Mouse (Mus musculus): ENCODE measurements around the gene Itpr3. TPM values are rescaled to one million over a fixed set of nuclear protein-coding genes. Genes with fewer than 3 reads are reported as not detected.

The Itpr3 gene
- polyA plus RNA-seq, 1 experiment from 2014 or later, result 0.73 TPM

DNA sequence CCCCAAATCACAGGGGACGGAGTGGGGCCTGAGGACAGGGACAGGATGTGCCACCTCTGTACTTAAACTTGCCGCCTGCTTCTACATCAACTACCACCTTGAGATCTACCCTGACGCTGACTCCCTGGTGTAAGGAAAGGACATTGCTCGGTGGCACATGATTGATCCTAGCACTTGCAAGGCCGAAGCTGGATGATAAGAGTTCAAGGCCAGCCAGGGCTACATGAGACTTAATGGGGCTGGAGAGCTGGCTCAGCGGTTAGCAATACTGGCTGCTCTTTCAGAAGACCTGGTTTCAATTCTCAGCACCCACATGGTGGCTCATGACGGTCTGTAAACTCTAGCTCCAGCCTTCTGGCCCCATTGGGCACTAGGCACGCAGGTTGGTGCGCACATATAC lies 35.4 kb upstream of the Itpr3 start:
- Histone ChIP-seq H3K4me3 (replicated peaks; ENCODE audit: low read length) (no peak overlapping the region), H3K9ac (replicated peaks; ENCODE audit: low read depth, low read length) (no peak overlapping the region), H3K4me2 (ENCODE audit: low read length) (no peak overlapping the region), H3K9me3 (ENCODE audit: control insufficient read depth, low read length) (no peaks in the 10 kb centered on the region), H3K27me3 (replicated peaks; ENCODE audit: control insufficient read depth, insufficient read depth, low read length) (no peaks in the 10 kb centered on the region), H3K36me3 (ENCODE audit: control insufficient read depth, insufficient read depth) (peaks cover 10% of the 10 kb centered on the region), H3K4me1 (replicated peaks; ENCODE audit: control insufficient read depth, insufficient read depth, low read length) (peaks cover 12% of the 10 kb centered on the region; the same call in 1 of the 2 replicates), H3K27ac (ENCODE audit: low read length) (no peak overlapping the region)
- WGBS, result 95% methylated on average over 9 of the region's 9 CpGs
- ATAC-seq, result no peak

DNA sequence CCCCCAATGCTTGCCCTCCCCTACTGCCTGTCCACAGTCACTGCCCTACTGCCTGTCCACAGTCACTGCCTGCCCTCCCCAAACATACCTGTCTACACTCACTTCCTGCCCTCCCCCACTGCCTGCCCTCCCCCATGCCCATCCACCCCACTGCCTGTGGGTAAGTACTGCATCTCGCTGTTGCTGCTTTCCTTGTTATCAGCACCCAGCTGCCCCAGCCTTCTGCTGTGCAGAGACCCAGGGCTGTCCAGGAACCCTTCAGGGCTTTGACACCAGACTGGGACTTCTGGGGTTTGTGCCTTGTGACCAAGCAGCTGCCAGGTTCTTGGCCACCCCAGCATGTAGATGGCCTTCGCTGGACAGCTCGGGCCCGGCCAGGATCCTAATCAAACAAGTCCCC lies 33.8 kb upstream of the Itpr3 start:
- no peaks in the 10 kb centered on the region for H3K9me3 ChIP-seq (ENCODE audit: control insufficient read depth, low read length)
- no peak overlapping the region for H3K27ac ChIP-seq (ENCODE audit: low read length)
- no peaks in the 10 kb centered on the region for H3K27me3 ChIP-seq (replicated peaks; ENCODE audit: control insufficient read depth, insufficient read depth, low read length)
- no peak for ATAC-seq
- H3K36me3 ChIP-seq (ENCODE audit: control insufficient read depth, insufficient read depth), result peaks cover 10% of the 10 kb centered on the region
- H3K4me3 ChIP-seq (replicated peaks; ENCODE audit: low read length), result no peak overlapping the region
- 81% methylated on average over 4 of the region's 4 CpGs for WGBS
- H3K4me1 ChIP-seq (replicated peaks; ENCODE audit: control insufficient read depth, insufficient read depth, low read length), result peaks cover 18% of the 10 kb centered on the region
- no peak overlapping the region for H3K9ac ChIP-seq (replicated peaks; ENCODE audit: low read depth, low read length)
- no peak overlapping the region for H3K4me2 ChIP-seq (ENCODE audit: low read length)

DNA sequence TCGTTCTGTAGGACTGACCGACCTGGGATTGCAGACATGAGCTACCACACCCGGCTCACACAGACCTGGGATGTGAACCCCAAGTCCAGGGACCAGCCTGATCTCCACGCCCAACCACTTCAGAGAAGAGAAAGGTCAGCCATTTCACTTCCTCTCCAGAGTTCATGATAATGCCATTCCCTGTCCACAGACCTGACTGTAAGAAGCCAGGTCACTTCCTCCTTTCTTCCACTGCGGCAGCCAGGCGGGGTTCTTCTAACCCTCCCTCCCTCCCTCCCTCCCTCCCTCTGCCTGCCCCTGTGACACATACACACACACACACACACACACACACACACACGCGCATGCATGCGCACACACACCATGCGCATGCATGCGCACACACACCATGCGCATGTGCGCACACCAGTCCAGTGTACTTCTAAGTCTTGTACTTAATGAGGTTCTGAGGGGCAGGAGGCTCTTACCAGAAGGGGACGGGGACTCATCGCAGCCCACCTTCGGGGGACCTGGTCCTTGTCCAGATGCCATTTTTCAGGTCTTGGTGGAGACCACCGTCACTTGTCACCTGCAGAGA lies 31.7 kb upstream of the Itpr3 start:
- Histone ChIP-seq H3K9me3 (ENCODE audit: control insufficient read depth, low read length) (no peaks in the 10 kb centered on the region), H3K36me3 (ENCODE audit: control insufficient read depth, insufficient read depth) (peaks cover 10% of the 10 kb centered on the region), H3K4me1 (replicated peaks; ENCODE audit: control insufficient read depth, insufficient read depth, low read length) (peaks cover 14% of the 10 kb centered on the region), H3K9ac (replicated peaks; ENCODE audit: low read depth, low read length) (no peak overlapping the region), H3K4me3 (replicated peaks; ENCODE audit: low read length) (no peak overlapping the region), H3K27me3 (replicated peaks; ENCODE audit: control insufficient read depth, insufficient read depth, low read length) (no peaks in the 10 kb centered on the region), H3K27ac (ENCODE audit: low read length) (no peak overlapping the region), H3K4me2 (ENCODE audit: low read length) (no peak overlapping the region)
- ATAC-seq, result no peak
- WGBS, result 97% methylated on average over 17 of the region's 17 CpGs

DNA sequence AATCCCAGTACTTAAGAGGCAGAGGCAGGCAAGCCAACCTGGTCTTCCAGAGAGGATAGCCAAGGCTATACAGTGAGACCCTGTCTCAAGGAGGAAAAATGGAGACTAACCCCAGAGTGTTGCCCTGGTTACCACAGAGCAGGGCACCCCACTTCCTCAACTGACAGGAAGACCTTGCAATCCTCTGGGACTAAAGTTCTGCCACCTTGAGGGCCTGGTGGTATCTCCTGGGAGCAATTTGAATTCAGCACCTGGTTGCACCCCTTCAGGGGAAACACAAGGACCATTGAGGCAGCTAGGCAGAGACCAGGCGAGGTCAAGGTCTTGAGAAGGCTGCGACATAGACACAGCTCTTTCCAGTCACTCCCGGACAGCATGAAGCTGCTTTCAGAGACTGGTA lies 31.2 kb upstream of the Itpr3 start:
- ATAC-seq, result no peak
- 91% methylated on average over 3 of the region's 3 CpGs for WGBS
- H3K27ac ChIP-seq (ENCODE audit: low read length), result no peak overlapping the region

DNA sequence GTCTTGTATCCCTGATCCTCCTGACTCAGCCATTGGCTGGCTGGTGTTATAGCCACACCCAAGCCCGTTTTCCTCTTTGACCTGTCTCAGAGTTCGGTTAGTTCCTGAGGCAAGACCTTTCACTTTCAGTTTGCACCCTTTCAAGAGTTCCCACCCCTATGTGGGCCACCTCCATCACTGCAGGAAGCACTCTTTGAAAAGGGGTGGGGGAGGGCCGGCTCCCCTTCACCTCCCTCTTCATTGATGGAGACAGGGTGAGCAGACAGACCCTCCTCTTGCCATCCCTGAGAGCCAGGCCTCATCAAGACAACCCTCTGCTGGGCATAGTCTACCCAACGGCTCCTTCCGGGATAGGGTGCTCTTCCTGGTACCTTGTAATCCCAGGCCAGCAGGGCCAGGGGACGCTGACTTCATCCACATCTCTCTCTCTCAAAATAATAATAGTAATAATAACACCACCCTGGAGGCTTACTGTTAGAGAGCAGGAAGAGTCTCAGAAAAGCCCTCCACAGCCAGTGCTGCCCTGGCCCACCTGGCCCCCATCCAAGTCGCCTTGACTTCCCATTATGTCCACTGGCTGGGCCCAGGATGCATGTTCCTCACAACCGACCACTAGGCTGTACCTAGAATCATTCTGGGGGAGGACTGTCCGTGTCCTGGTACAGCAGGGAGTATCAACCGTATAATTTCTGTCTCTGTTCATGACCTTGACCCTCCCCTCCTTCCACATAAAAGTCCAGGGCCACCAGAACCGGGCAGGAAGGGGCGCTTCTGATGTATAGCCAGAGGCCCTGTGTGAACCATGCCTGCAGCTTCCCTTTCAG lies 29.4 kb upstream of the Itpr3 start:
- H3K4me2 ChIP-seq (ENCODE audit: low read length), result peak overlapping the region; percentile 95
- H3K4me3 ChIP-seq (replicated peaks; ENCODE audit: low read length), result peak overlapping the region; percentile 83
- ATAC-seq, result peak; percentile 13
- H3K27ac ChIP-seq (ENCODE audit: low read length), result peak overlapping the region; percentile 60
- peaks cover 2% of the 10 kb centered on the region; the same call in 1 of the 2 replicates for H3K36me3 ChIP-seq (ENCODE audit: control insufficient read depth, insufficient read depth)
- 34% methylated on average over 12 of the region's 12 CpGs for WGBS
- peaks cover 15% of the 10 kb centered on the region for H3K4me1 ChIP-seq (replicated peaks; ENCODE audit: control insufficient read depth, insufficient read depth, low read length)
- no peaks in the 10 kb centered on the region for H3K27me3 ChIP-seq (replicated peaks; ENCODE audit: control insufficient read depth, insufficient read depth, low read length)
- H3K9ac ChIP-seq (replicated peaks; ENCODE audit: low read depth, low read length), result peak overlapping the region; percentile 96
- H3K9me3 ChIP-seq (ENCODE audit: control insufficient read depth, low read length), result no peaks in the 10 kb centered on the region

More for the DNA sequence above, 31.2 kb upstream of the Itpr3 start:
- no peak overlapping the region for H3K4me3 ChIP-seq (replicated peaks; ENCODE audit: low read length)
- H3K9ac ChIP-seq (replicated peaks; ENCODE audit: low read depth, low read length), result no peak overlapping the region
- peaks cover 14% of the 10 kb centered on the region for H3K4me1 ChIP-seq (replicated peaks; ENCODE audit: control insufficient read depth, insufficient read depth, low read length)
- H3K9me3 ChIP-seq (ENCODE audit: control insufficient read depth, low read length), result no peaks in the 10 kb centered on the region
- peaks cover 10% of the 10 kb centered on the region for H3K36me3 ChIP-seq (ENCODE audit: control insufficient read depth, insufficient read depth)
- H3K27me3 ChIP-seq (replicated peaks; ENCODE audit: control insufficient read depth, insufficient read depth, low read length), result no peaks in the 10 kb centered on the region
- H3K4me2 ChIP-seq (ENCODE audit: low read length), result no peak overlapping the region

DNA sequence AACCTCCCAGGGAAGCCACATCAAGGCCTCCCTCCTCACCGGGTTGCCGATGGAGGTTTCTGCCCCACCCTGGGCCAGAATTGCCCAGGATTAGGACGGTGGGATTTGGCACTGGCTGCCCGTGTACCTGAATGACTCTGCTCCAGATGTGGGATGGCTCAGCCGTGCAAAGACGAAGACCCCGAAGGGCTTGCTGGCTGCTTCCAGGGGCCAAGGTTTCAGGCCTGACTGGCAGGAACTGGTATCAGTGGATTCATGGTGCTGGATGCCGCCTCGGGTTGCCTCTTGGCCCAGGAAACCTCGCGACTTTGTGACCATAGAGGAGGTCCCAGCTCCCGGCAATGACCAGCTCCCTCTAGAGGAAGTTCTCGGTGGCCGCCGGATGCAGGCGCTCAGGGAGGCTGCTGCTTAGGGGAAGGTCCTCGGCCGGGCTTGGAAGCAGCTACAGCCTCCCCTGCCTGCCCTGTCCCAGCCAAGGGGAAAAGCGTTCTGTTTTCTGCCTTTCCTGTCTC lies 28.8 kb upstream of the Itpr3 start:
- ATAC-seq, result peak; percentile 87
- Histone ChIP-seq H3K9ac (replicated peaks; ENCODE audit: low read depth, low read length) (peak overlapping the region; percentile 96), H3K4me1 (replicated peaks; ENCODE audit: control insufficient read depth, insufficient read depth, low read length) (peaks cover 16% of the 10 kb centered on the region), H3K4me3 (replicated peaks; ENCODE audit: low read length) (peak overlapping the region; percentile 83), H3K9me3 (ENCODE audit: control insufficient read depth, low read length) (no peaks in the 10 kb centered on the region), H3K4me2 (ENCODE audit: low read length) (peak overlapping the region; percentile 95), H3K27ac (ENCODE audit: low read length) (peak overlapping the region; percentile 60), H3K36me3 (ENCODE audit: control insufficient read depth, insufficient read depth) (peaks cover 2% of the 10 kb centered on the region; the same call in 1 of the 2 replicates), H3K27me3 (replicated peaks; ENCODE audit: control insufficient read depth, insufficient read depth, low read length) (no peaks in the 10 kb centered on the region)
- under 1% methylated on average over 19 of the region's 19 CpGs for WGBS

DNA sequence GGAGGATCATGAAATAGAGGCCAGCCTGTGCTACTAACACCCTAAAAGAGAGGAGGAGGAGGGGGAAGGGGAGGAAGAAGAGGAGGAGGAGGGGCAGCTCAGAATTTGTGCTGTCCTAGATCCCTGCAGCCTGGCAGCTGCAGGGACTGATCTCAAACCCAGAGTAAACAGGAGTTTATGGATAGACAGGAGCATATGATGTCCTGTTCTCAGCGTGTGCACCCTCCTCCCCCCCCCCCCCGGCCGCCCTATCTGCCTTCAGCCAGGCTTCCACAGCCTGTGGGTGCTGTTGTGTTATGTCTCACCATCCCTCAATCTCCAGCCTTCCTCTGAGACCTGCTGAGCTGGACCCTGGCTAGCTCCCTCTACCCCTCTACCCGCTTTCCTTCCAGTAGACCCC lies 28.2 kb upstream of the Itpr3 start, which contains the start of gene Bak1:
Gene Bak1 (minus strand): TSS at position 101 of the 400 bp plus-strand sequence.
- H3K4me3 ChIP-seq (replicated peaks; ENCODE audit: low read length), result peak within 1 kb of the TSS; percentile 83
- peaks cover 16% of the 10 kb centered on the region for H3K4me1 ChIP-seq (replicated peaks; ENCODE audit: control insufficient read depth, insufficient read depth, low read length)
- peak within 1 kb of the TSS; percentile 96 for H3K9ac ChIP-seq (replicated peaks; ENCODE audit: low read depth, low read length)
- ATAC-seq, result no peak; the same call in 1 of the 2 replicates
- H3K27me3 ChIP-seq (replicated peaks; ENCODE audit: control insufficient read depth, insufficient read depth, low read length), result no peaks in the 10 kb centered on the region
- peak within 1 kb of the TSS; percentile 95 for H3K4me2 ChIP-seq (ENCODE audit: low read length)
- 71% methylated on average over 2 of the region's 4 CpGs for WGBS
- H3K9me3 ChIP-seq (ENCODE audit: control insufficient read depth, low read length), result no peaks in the 10 kb centered on the region
- H3K36me3 ChIP-seq (ENCODE audit: control insufficient read depth, insufficient read depth), result peaks cover 2% of the 10 kb centered on the region; the same call in 1 of the 2 replicates
- H3K27ac ChIP-seq (ENCODE audit: low read length), result peak within 1 kb of the TSS; percentile 60

DNA sequence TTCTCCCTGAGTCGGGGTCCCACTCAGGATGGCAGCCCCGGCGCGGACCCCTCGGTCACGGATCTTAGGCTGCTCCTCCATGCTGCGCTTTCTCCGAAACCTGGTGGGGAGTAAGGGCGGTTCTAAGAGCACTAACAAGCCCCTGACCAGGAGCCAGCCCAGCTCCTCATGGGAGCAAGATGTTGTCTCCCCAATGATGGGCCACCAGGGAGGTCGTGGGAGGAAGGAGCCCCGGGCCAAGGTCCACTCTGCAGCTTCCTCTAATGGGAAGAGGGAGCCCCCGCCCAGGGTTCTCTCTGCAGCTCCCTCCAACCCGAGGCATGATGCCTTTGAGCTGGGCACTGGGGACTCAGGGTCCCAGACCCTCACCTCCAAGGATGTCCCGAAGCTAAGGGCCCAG lies 27.7 kb upstream of the Itpr3 start:
- ATAC-seq, result no peak
- WGBS, result 87% methylated on average over 14 of the region's 14 CpGs
- Histone ChIP-seq H3K27ac (ENCODE audit: low read length) (no peak overlapping the region), H3K9ac (replicated peaks; ENCODE audit: low read depth, low read length) (no peak overlapping the region), H3K4me2 (ENCODE audit: low read length) (no peak overlapping the region), H3K4me3 (replicated peaks; ENCODE audit: low read length) (no peak overlapping the region), H3K4me1 (replicated peaks; ENCODE audit: control insufficient read depth, insufficient read depth, low read length) (peaks cover 16% of the 10 kb centered on the region), H3K27me3 (replicated peaks; ENCODE audit: control insufficient read depth, insufficient read depth, low read length) (no peaks in the 10 kb centered on the region), H3K9me3 (ENCODE audit: control insufficient read depth, low read length) (no peaks in the 10 kb centered on the region), H3K36me3 (ENCODE audit: control insufficient read depth, insufficient read depth) (peaks cover 2% of the 10 kb centered on the region; the same call in 1 of the 2 replicates)

DNA sequence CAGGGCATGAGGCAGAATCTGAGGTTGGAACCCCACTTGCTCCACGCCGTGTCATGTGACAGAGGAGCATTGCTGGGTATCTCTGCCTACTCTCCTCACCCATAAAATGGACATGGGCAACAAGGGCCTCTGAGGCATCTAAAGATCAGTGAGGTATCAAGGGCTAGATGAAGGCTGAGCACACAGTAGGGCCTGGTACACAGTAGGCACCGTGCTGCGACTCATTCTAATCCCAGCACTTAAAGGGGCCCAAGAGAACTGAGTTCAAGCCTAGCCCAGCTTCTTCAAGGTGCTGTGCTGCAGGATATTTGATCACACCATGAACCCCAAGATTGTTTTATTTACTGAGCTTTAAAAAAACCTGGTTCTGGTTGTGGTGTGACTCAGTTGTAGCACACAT lies 26.2 kb upstream of the Itpr3 start:
- WGBS, result 91% methylated on average over 4 of the region's 4 CpGs
- no peak overlapping the region for H3K4me2 ChIP-seq (ENCODE audit: low read length)
- H3K36me3 ChIP-seq (ENCODE audit: control insufficient read depth, insufficient read depth), result no peaks in the 10 kb centered on the region
- H3K9ac ChIP-seq (replicated peaks; ENCODE audit: low read depth, low read length), result no peak overlapping the region
- no peak overlapping the region for H3K4me3 ChIP-seq (replicated peaks; ENCODE audit: low read length)
- H3K27ac ChIP-seq (ENCODE audit: low read length), result no peak overlapping the region
- H3K27me3 ChIP-seq (replicated peaks; ENCODE audit: control insufficient read depth, insufficient read depth, low read length), result no peaks in the 10 kb centered on the region
- ATAC-seq, result no peak
- H3K4me1 ChIP-seq (replicated peaks; ENCODE audit: control insufficient read depth, insufficient read depth, low read length), result peaks cover 16% of the 10 kb centered on the region
- H3K9me3 ChIP-seq (ENCODE audit: control insufficient read depth, low read length), result no peaks in the 10 kb centered on the region

All from forebrain, embryonic 16.5 days (tissue).